Mouse (Mus musculus) liver, embryonic 14.5 days (tissue): Measurements from ENCODE around the gene Cmtm2a. TPM values are rescaled to one million over a fixed set of nuclear protein-coding genes. Genes with fewer than 3 reads are reported as not detected.
"Not testable (repeated sequence)": the region's sequence is repeated elsewhere in the genome, so short reads cannot be mapped to it uniquely, and the experiment has no call there.

Experiments
- ATAC-seq: fragments of 200-750 bp; cut with Nextera tagmentation; 2 replicates; pipeline ENCODE4 v1.8.0; 2017; ENCODE audit warnings: moderate number of reproducible peaks, mild to moderate bottlenecking, moderate library complexity; ENCODE audit not compliant: insufficient read depth
- DNase-seq, 3 experiments: peaks; one replicate each; pipeline ENCODE4 v3.0.0-alpha.2; 2012 to 2013; ENCODE audit warnings: low read depth in 3 of 3, low spot score in 3 of 3
- H3K27ac ChIP-seq: fragments of 300-500 bp; sonication (generic); 2 replicates; pipeline ENCODE4 v1.5.1; 2014; ENCODE audit warnings: moderate library complexity, mild to moderate bottlenecking, control low read depth, inconsistent platforms
- H3K27me3 ChIP-seq: fragments of 300-500 bp; sonication (generic); 2 replicates; pipeline ENCODE4 v1.6.1; 2014; ENCODE audit warnings: mild to moderate bottlenecking, low read length, moderate library complexity; ENCODE audit not compliant: control insufficient read depth, insufficient read depth
- H3K36me3 ChIP-seq: fragments of 300-500 bp; sonication (generic); replicated peaks from 2 replicates; pipeline ENCODE4 v1.6.1; 2014; ENCODE audit warnings: low read depth; ENCODE audit not compliant: control insufficient read depth, insufficient read depth
- H3K4me1 ChIP-seq, 2 experiments: fragments of 200-500 bp in 1 of 2; fragments of 300-500 bp in 1 of 2; sonication (generic) in 1 of 2; replicated peaks; 2 replicates each; pipeline ENCODE4 v1.6.1; 2012 to 2014; ENCODE audit warnings: antibody characterized with exemption in 1 of 2, inconsistent platforms in 1 of 2, low read length in 1 of 2; ENCODE audit not compliant: control insufficient read depth in 2 of 2, insufficient read depth in 2 of 2
- H3K4me2 ChIP-seq: fragments of 300-500 bp; sonication (generic); 2 replicates; pipeline ENCODE4 v1.6.1; 2014; ENCODE audit warnings: low read depth, mild to moderate bottlenecking, control low read depth, moderate library complexity
- H3K4me3 ChIP-seq, 2 experiments: fragments of 200-500 bp in 1 of 2; fragments of 300-500 bp in 1 of 2; sonication (generic) in 1 of 2; 2 replicates each; pipeline ENCODE4 v1.5.1; 2012 to 2014; ENCODE audit warnings: low read depth in 2 of 2, low read length in 2 of 2, mild to moderate bottlenecking in 2 of 2, control low read depth in 1 of 2, inconsistent platforms in 1 of 2, moderate library complexity in 1 of 2; ENCODE audit not compliant: insufficient read depth in 1 of 2
- H3K9ac ChIP-seq: fragments of 300-500 bp; sonication (generic); replicated peaks from 2 replicates; pipeline ENCODE4 v1.6.1; 2014; ENCODE audit warnings: mild to moderate bottlenecking, control low read depth, moderate library complexity
- H3K9me3 ChIP-seq: fragments of 300-500 bp; sonication (generic); 2 replicates; pipeline ENCODE4 v1.6.1; 2016; ENCODE audit warnings: low read length, mixed read lengths; ENCODE audit not compliant: control insufficient read depth
- CTCF ChIP-seq: IDR thresholded peaks from 2 replicates; pipeline ENCODE4 v1.5.1; 2016; ENCODE audit warnings: antibody characterized with exemption, low read depth, control low read depth
- EP300 ChIP-seq: IDR thresholded peaks from 2 replicates; pipeline ENCODE4 v1.6.1; 2016; ENCODE audit warnings: antibody characterized with exemption, low read depth
- WGBS: fragments of 180-500 bp; shearing (Covaris S2); extraction: QIAGEN DNeasy Blood & Tissue Kit; methylation state at CpG from one replicate; pipeline ENCODE4 v1.1.7; 2014; ENCODE audit not compliant: insufficient replicate concordance; 5-methylcytosine and 5-hydroxymethylcytosine counted together
- polyA plus RNA-seq, 2 experiments: library from polyadenylated mRNA; depleted of rRNA in 1 of 2; stranded (reverse) in 1 of 2; unstranded in 1 of 2; fragments of >200 nt; fragmentation: Nextera tagmentation in 1 of 2; extraction: Ambion mirVana in 1 of 2; gene quantifications; 2 replicates each; pipeline versions ENCODE4 v1.2.1 to v1.2.3; 2012 to 2014

The Cmtm2a gene
- not detected in 2 replicates for polyA plus RNA-seq (2012; rRNA removed)
- not detected in 2 replicates for polyA plus RNA-seq (2014; fragmentation: Nextera tagmentation; extraction: Ambion mirVana)

DNA sequence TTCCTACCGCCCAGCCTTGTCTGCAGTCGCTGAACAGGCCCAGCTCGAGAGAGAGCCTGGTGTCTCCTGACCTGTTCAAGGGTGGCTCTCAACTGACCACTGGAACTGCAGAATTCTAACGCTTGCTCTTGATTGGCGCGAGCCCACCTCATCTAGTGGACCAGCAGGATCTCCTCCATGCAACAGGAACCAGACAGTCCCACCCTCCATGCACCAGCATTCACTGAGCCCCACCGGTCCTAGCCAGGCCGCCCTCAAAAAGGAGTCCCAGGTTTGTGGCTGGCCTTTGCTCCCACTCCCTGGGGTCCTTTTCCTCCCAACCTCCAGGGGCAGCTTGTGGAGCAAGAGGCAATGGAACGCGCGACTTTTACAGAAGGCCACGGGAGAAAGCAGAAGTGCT, at the start of gene Cmtm2a:
TSS of gene Cmtm2a (minus strand) at position 101 of the 400 bp plus-strand sequence.
- not testable (repeated sequence) for H3K9me3 ChIP-seq, ATAC-seq, H3K4me1 ChIP-seq, H3K27ac ChIP-seq, H3K9ac ChIP-seq, H3K4me2 ChIP-seq, H3K4me3 ChIP-seq, H3K27me3 ChIP-seq, DNase-seq, H3K36me3 ChIP-seq
- 65% methylated on average over 12 of the region's 12 CpGs for WGBS

DNA sequence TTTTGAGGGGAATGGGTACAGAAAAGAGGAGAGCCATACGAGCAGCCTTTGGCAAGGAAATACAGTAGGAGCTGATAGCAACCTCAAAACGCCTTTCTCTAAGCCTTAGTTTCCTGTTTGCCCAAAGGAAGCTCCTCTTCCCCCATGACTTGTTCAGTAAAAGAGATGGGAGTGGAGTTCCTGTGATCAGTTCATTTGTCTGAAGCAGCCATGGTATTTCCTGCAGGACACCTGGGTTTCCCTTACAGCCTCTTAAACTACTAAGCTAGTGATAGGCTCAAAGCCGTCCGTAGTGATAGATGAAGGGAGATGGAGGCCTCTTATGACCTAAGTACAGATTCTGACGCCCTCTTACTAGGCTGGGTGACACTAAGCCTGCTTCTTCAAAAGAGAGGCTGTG, 49.4 kb upstream of the Cmtm2a start:
- Histone ChIP-seq H3K4me2 (no peak overlapping the region), H3K9me3 (no peaks in the 10 kb centered on the region), H3K36me3 (no peaks in the 10 kb centered on the region; the same call in 1 of the 2 replicates), H3K27ac (no peak overlapping the region), H3K4me3 (no peak overlapping the region), H3K9ac (no peak overlapping the region), H3K27me3 (peaks cover 2% of the 10 kb centered on the region; the same call in 1 of the 2 replicates), H3K4me1 (peaks cover 0 to 2% of the 10 kb centered on the region in 2 experiments; a peak in 1 of 4 replicates)
- no peak for DNase-seq
- 44% methylated on average over 5 of the region's 5 CpGs for WGBS
- TF ChIP-seq CTCF (no peak), EP300 (no peak)
- no peak for ATAC-seq

DNA sequence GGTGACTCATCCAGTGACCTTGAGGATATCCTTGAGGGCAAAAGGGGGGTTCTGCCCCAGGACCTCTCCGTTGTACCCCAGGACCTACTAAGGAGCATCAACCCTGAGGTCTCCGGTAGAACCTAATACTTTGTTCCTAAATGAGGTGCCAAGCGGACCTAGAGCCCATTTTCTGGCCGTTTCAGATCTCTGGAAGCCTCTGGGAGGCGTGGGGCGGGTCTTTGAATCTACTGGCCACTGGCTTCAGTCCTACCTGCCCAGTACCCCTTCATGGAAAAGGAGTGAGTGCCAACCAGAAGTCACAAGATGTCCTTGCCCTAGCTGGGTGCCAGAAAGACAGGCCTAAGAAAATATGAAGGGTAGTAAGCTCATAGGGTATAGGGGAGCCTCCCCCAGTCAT, 48.7 kb upstream of the Cmtm2a start:
- 0 out of 4 replicates have a peak, but pooled peaks cover 0 to 2% of the 10 kb centered on the region in 2 experiments for H3K4me1 ChIP-seq
- H3K9me3 ChIP-seq, result no peaks in the 10 kb centered on the region
- peak overlapping the region in 1 of 2 experiments; percentile 61; a peak in 1 of 4 replicates for H3K4me3 ChIP-seq
- 47% methylated on average over 6 of the region's 6 CpGs for WGBS
- ATAC-seq, result no peak
- peaks cover 2% of the 10 kb centered on the region; the same call in 1 of the 2 replicates for H3K27me3 ChIP-seq
- TF ChIP-seq CTCF (no peak), EP300 (no peak)
- H3K36me3 ChIP-seq, result no peaks in the 10 kb centered on the region
- no peak overlapping the region; the same call in 1 of the 2 replicates for H3K4me2 ChIP-seq
- DNase-seq, result no peak
- H3K9ac ChIP-seq, result no peak overlapping the region
- no peak overlapping the region for H3K27ac ChIP-seq

DNA sequence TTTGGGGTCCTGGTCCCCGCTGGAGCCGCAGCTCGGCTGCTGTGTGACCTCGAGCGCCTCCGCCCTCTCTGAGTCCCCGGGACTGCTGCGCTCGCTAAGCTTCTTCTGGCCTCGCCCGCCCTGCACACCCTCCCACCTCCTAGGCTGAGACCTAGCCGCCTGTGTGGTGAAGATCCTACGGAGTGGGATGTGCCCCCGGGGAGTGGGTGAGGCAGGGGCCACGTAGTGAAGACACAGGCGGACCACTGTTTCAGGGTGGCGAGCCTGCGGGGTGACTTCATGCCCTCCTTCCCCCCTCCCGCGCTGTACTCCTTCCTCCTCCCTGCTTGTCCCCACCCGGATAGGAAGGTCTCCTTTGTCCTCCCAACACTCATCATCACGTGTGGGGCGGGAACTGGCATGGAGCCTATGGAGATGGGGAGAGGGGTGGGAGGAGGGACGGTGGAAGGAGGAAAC, 48.2 kb upstream of the Cmtm2a start:
- ATAC-seq, result peak; percentile 49
- Histone ChIP-seq H3K4me2 (peak overlapping the region; percentile 73), H3K27me3 (peaks cover 2% of the 10 kb centered on the region; the same call in 1 of the 2 replicates), H3K9ac (peak overlapping the region; percentile 52), H3K27ac (no peak overlapping the region), H3K9me3 (no peaks in the 10 kb centered on the region), H3K4me3 (peak overlapping the region; percentile 50 to 61), H3K4me1 (0 out of 4 replicates have a peak, but pooled peaks cover 0 to 2% of the 10 kb centered on the region in 2 experiments), H3K36me3 (no peaks in the 10 kb centered on the region)
- 1% methylated on average over 24 of the region's 24 CpGs for WGBS
- no peak for TF ChIP-seq EP300
- DNase-seq, result peak in 1 of 3 experiments; percentile 28

DNA sequence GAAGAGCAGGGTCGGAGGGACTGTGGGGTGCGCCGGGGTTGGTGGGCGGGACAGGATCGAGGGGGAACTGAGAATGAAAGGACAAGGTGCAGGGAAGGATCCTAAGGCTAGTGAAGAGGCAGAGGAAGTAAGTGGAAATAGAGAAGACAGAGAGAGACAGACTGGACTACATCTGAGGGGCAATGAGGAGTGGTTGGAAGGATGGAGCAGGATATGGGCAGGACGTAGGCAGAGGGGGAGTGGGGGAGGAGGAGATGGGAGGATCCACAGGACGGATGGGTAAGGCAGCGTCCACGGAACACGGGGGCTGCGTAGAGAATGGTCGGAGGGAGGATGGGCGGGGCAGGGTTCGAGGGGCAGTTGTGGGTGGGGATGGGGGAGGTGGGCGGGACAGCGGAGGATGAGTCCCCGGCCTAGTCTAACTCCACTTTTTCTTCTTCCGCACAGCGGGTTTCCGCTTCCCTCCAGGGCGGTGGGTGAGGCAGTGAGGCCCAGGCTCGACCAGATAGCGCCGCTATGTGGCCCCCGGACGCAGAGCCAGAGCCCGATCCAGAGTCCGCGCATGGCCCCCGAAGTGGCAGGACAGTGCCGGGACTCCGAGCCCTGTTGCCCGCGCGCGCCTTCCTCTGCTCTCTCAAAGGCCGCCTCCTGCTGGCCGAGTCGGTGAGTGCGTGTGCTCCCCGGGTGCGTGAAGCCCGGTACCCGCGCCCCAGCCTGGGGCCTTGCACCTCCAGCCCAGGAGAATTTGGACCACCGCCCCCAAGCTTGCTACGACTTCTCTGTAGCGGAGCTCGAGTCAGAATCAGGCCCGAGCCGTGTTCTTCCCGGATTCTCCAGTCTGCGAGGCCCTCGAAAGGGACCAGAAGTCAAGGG, 47.5 kb upstream of the Cmtm2a start:
- ATAC-seq (peak; percentile 71), DNase-seq (peak; percentile 17 to 35 (median 24))
- Histone ChIP-seq H3K27ac (no peak overlapping the region), H3K9ac (peak overlapping the region; percentile 52), H3K27me3 (peaks cover 2% of the 10 kb centered on the region; the same call in 1 of the 2 replicates), H3K4me1 (0 out of 4 replicates have a peak, but pooled peaks cover 0 to 2% of the 10 kb centered on the region in 2 experiments), H3K36me3 (no peaks in the 10 kb centered on the region), H3K4me3 (peak overlapping the region; percentile 50 to 61), H3K4me2 (peak overlapping the region; percentile 73), H3K9me3 (no peaks in the 10 kb centered on the region)
- TF ChIP-seq CTCF, result peak; percentile 72
- TF ChIP-seq EP300, result no peak
- WGBS, result under 1% methylated on average over 44 of the region's 54 CpGs
